Mouse (Mus musculus): ENCODE measurements at regions not wholly inside any gene's neighbourhood (a gene's known extent, or its start where the extent isn't known, plus 50 kb on each side); places are given as distances from the start of the nearest gene placed in this dataset.

- peak; percentile 2 for DNase-seq (ENCODE audit: low spot score)
These were observed 51.6 kb upstream of the Gm29133 start for GRCm38 (mm10) chr3:75696117-75697077.
